In the genomic region with DNA sequence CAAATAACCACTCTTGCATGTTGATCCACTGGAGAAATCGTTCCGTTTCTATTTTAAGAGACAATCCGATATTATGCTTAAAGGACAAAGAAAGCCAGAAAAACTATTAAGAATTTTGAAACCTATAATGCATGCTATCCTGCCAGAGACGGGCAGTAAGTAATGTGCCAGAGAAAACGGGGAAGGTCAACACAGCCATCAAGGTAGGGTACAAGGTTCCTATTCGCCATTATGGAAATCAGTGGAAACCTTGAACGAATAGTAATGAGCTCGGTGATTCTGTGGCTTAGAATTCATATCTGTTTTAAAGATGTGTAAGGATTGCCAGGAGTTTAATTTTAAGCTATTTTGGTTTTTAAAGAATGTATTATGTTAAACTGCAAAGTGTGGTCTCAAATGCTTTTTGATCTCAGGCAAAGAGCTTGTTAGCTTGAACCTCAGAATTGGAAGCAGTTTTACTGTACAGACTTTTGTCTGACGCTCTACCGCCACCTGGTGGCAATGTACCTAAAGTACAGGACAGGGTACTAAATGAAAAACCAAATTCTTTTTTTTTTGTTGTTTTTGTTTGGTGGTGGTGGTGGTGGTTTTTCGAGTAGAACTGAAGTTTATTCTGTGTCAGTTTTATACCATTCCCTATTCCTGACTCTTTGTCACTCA, we compare ENCODE assay signal across 10 mouse cellular contexts.
DNase-seq lines count a peak whose midpoint lies in the region; ATAC-seq and TF ChIP-seq lines count a peak whose summit lies in the region.
"Had no signal": no experiment of that assay in that cellular context is flagged by ENCODE, and none has a peak within 500 bp of the region (broad histone marks: within the 10 kb centered on the region; RNA-seq: fewer than 3 reads in every experiment).

No protein-coding gene starts in this region.

- no peaks in the 10 kb centered on the region for H3K4me1 ChIP-seq in liver, adult 2 months (ENCODE audit: control insufficient read depth, insufficient read depth, low read length)
- H3K4me1 ChIP-seq in liver, embryonic 12.5 days = no peaks in the 10 kb centered on the region
- H3K4me1 ChIP-seq in embryonic facial prominence, embryonic 11.5 days (ENCODE audit: control insufficient read depth, insufficient read depth, low read length) = no peaks in the 10 kb centered on the region
- no peaks in the 10 kb centered on the region for H3K4me1 ChIP-seq in hindbrain, embryonic 14.5 days (replicated peaks; ENCODE audit: control insufficient read depth, insufficient read depth, low read length)
- H3K4me1 ChIP-seq in limb, embryonic 14.5 days (ENCODE audit: control insufficient read depth, insufficient read depth, low read length) = no peaks in the 10 kb centered on the region

- no peaks in the 10 kb centered on the region for H3K9me3 ChIP-seq in liver, embryonic 12.5 days (replicated peaks)
- H3K9me3 ChIP-seq in embryonic facial prominence, embryonic 11.5 days (replicated peaks; ENCODE audit: control insufficient read depth, low read length) = no peaks in the 10 kb centered on the region
- H3K9me3 ChIP-seq in hindbrain, embryonic 14.5 days (ENCODE audit: control insufficient read depth, low read length) = no peaks in the 10 kb centered on the region
- no peaks in the 10 kb centered on the region for H3K9me3 ChIP-seq in limb, embryonic 14.5 days (ENCODE audit: control insufficient read depth, low read length)
- H3K9me3 ChIP-seq: neural tube, embryonic 13.5 days had no signal

- no peaks in the 10 kb centered on the region for H3K27me3 ChIP-seq in liver, adult 2 months (ENCODE audit: control insufficient read depth, insufficient read depth, low read length)
- H3K27me3 ChIP-seq in liver, embryonic 12.5 days (replicated peaks) = no peaks in the 10 kb centered on the region
- H3K27me3 ChIP-seq in embryonic facial prominence, embryonic 11.5 days (ENCODE audit: control insufficient read depth, insufficient read depth, low read length) = no peaks in the 10 kb centered on the region
- no peaks in the 10 kb centered on the region for H3K27me3 ChIP-seq in hindbrain, embryonic 14.5 days (ENCODE audit: control insufficient read depth, insufficient read depth, low read length)
- no peaks in the 10 kb centered on the region for H3K27me3 ChIP-seq in limb, embryonic 14.5 days (ENCODE audit: control insufficient read depth, insufficient read depth, low read length)
- H3K27me3 ChIP-seq: neural tube, embryonic 13.5 days had no signal

- peak; percentile 39 for DNase-seq in liver, adult 2 months (ENCODE audit: extremely low read depth, low read depth, low spot score)
- peak; percentile 82 for DNase-seq in adrenal gland, postnatal 25 days
- peak; percentile 85 for DNase-seq in embryonic facial prominence, embryonic 11.5 days (ENCODE audit: low spot score)
- DNase-seq in hindbrain, embryonic 14.5 days (ENCODE audit: low spot score) = peak; percentile 91
- DNase-seq in limb, embryonic 14.5 days (ENCODE audit: low spot score) = peak; percentile 82
- peak; percentile 57 for DNase-seq in ovary, postnatal 14 days (ENCODE audit: low spot score)
- peak; percentile 7 for DNase-seq in yolk sac, embryonic 10.5 days (ENCODE audit: low spot score)

- H3K79me2 ChIP-seq in liver, adult 2 months (ENCODE audit: control insufficient read depth, insufficient read depth, low read length) = no peaks in the 10 kb centered on the region

- H3K4me3 ChIP-seq in liver, adult 2 months (ENCODE audit: insufficient read depth, low read depth, low read length) = no peak overlapping the region
- no peak overlapping the region for H3K4me3 ChIP-seq in liver, embryonic 12.5 days
- H3K4me3 ChIP-seq in embryonic facial prominence, embryonic 11.5 days (ENCODE audit: low read depth, low read length) = no peak overlapping the region
- no peak overlapping the region for H3K4me3 ChIP-seq in hindbrain, embryonic 14.5 days (replicated peaks; ENCODE audit: low read length)
- H3K4me3 ChIP-seq in limb, embryonic 14.5 days (replicated peaks; ENCODE audit: low read length) = no peak overlapping the region
- H3K4me3 ChIP-seq: erythroblast, embryonic 14.5 days; neural tube, embryonic 13.5 days had no signal

- H3K4me2 ChIP-seq in liver, embryonic 12.5 days = no peak overlapping the region
- H3K4me2 ChIP-seq in embryonic facial prominence, embryonic 11.5 days (ENCODE audit: low read depth, low read length) = no peak overlapping the region
- no peak overlapping the region for H3K4me2 ChIP-seq in hindbrain, embryonic 14.5 days (replicated peaks)
- no peak overlapping the region for H3K4me2 ChIP-seq in limb, embryonic 14.5 days (replicated peaks; ENCODE audit: low read depth, low read length, severe bottlenecking)
- H3K4me2 ChIP-seq: neural tube, embryonic 13.5 days had no signal

- ATAC-seq in liver, embryonic 12.5 days = no peak
- ATAC-seq in embryonic facial prominence, embryonic 11.5 days (replicated peaks; ENCODE audit: insufficient number of reproducible peaks, low FRiP score, low TSS enrichment, low read depth) = no peak
- ATAC-seq in hindbrain, embryonic 14.5 days (ENCODE audit: low FRiP score) = no peak
- peak; percentile 62; the same call in 1 of the 2 replicates for ATAC-seq in limb, embryonic 14.5 days (ENCODE audit: low FRiP score, low read depth)

- no peak for TF ChIP-seq POLR2A in liver, adult 2 months (IDR thresholded peaks at IDR 0.05; ENCODE audit: extremely low read depth, insufficient read depth, low read length)
- no peak for TF ChIP-seq POLR2A in limb, embryonic 14.5 days (IDR thresholded peaks at IDR 0.05; ENCODE audit: borderline replicate concordance, extremely low read depth, insufficient read depth, insufficient read length)

- no peaks in the 10 kb centered on the region for H3K36me3 ChIP-seq in liver, adult 2 months (ENCODE audit: control insufficient read depth, insufficient read depth, low read length)
- H3K36me3 ChIP-seq in liver, embryonic 12.5 days = no peaks in the 10 kb centered on the region
- H3K36me3 ChIP-seq in embryonic facial prominence, embryonic 11.5 days (replicated peaks; ENCODE audit: control insufficient read depth, insufficient read depth, low read depth, low read length) = no peaks in the 10 kb centered on the region
- no peaks in the 10 kb centered on the region for H3K36me3 ChIP-seq in hindbrain, embryonic 14.5 days (replicated peaks; ENCODE audit: control insufficient read depth, insufficient read depth)
- H3K36me3 ChIP-seq in limb, embryonic 14.5 days (ENCODE audit: control insufficient read depth, insufficient read depth, low read length) = no peaks in the 10 kb centered on the region
- H3K36me3 ChIP-seq: neural tube, embryonic 13.5 days had no signal

- no peak overlapping the region for H3K27ac ChIP-seq in liver, adult 2 months (replicated peaks; ENCODE audit: insufficient read depth, low read depth, low read length)
- H3K27ac ChIP-seq in liver, embryonic 12.5 days = no peak overlapping the region
- no peak overlapping the region for H3K27ac ChIP-seq in embryonic facial prominence, embryonic 11.5 days (replicated peaks; ENCODE audit: low read depth, low read length)
- no peak overlapping the region; the same call in 1 of the 2 replicates for H3K27ac ChIP-seq in hindbrain, embryonic 14.5 days
- H3K27ac ChIP-seq in limb, embryonic 14.5 days (replicated peaks; ENCODE audit: low read depth, low read length) = no peak overlapping the region
- H3K27ac ChIP-seq: neural tube, embryonic 13.5 days had no signal

- WGBS in liver, adult 2 months = 53% methylated on average over 11 of the region's 11 CpGs
- WGBS in liver, embryonic 12.5 days (ENCODE audit: insufficient replicate concordance) = 49% methylated on average over 11 of the region's 11 CpGs
- 60% methylated on average over 11 of the region's 11 CpGs for WGBS in embryonic facial prominence, embryonic 11.5 days
- 51% methylated on average over 11 of the region's 11 CpGs for WGBS in hindbrain, embryonic 14.5 days
- WGBS in limb, embryonic 14.5 days = 53% methylated on average over 11 of the region's 11 CpGs

- H3K9ac ChIP-seq in liver, adult 2 months (ENCODE audit: low read depth, low read length) = no peak overlapping the region
- no peak overlapping the region for H3K9ac ChIP-seq in liver, embryonic 12.5 days
- H3K9ac ChIP-seq in embryonic facial prominence, embryonic 11.5 days (replicated peaks; ENCODE audit: low read length) = no peak overlapping the region
- H3K9ac ChIP-seq in hindbrain, embryonic 14.5 days = no peak overlapping the region
- no peak overlapping the region for H3K9ac ChIP-seq in limb, embryonic 14.5 days (ENCODE audit: low read depth, low read length, severe bottlenecking)
- H3K9ac ChIP-seq: neural tube, embryonic 13.5 days had no signal

- peak; percentile 48 for TF ChIP-seq CTCF in liver, adult 2 months (IDR thresholded peaks at IDR 0.05; ENCODE audit: low read depth, low read length)

Comparison
In these comparisons a context has a peak if more than half of its experiments do, and no peak if none do; other contexts are left out.
1. DNase-seq: peak in every context shown above with its lines; median percentile 91 in hindbrain, embryonic 14.5 days; 85 in embryonic facial prominence, embryonic 11.5 days; 82 in adrenal gland, postnatal 25 days; 82 in limb, embryonic 14.5 days; 57 in ovary, postnatal 14 days; 39 in liver, adult 2 months; 7 in yolk sac, embryonic 10.5 days.